Mouse (Mus musculus) heart, postnatal 14 days (tissue): Measurements from ENCODE around the gene Gm20816. TPM values are rescaled to one million over a fixed set of nuclear protein-coding genes. Genes with fewer than 3 reads are reported as not detected.
"Not testable (repeated sequence)": the region's sequence is repeated elsewhere in the genome, so short reads cannot be mapped to it uniquely, and the experiment has no call there.

Source experiments
- DNase-seq, 2 experiments: peaks; one replicate each; pipeline ENCODE4 v3.0.0; 2021 to 2022
- intact Hi-C: fragments of 180-260 bp; cut with DNase I; formaldehyde crosslinking; loops from one replicate; pipeline ENCODE4 v1.15.1; 2025
- long read RNA-seq, 2 experiments: library from polyadenylated mRNA; stranded (forward); transcript quantifications; one replicate each; pipeline ENCODE4 v2.0.0; 2021
- total RNA-seq, 2 experiments: library from RNA; stranded (reverse); gene quantifications; 2 replicates each; pipeline ENCODE4 v1.2.3; 2021

The Gm20816 gene
- total RNA-seq: not detected
- long read RNA-seq, experiment 1: 0 reads
- long read RNA-seq, experiment 2: 0 reads

DNA sequence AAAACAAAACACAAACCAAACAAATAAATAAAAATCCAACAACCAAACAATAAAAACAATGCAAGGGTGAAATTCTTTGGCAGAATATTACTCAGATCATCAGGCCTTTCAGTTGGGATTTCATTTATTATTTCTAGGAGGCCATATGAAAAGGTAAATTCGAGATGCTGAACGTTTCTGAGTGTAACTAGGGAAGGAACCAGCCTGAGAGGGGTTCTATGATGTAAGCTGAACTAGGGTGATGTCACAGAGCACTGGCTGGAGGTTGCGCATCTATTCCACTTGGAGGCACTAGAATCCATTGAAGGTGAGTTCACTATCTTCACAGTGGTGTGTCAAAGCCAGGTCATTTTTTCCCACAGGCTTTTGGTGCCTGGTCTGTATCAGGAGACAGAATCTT, at the start of gene Gm20816:
Gm20816 (plus strand) TSS at position 301 of the 400 bp plus-strand sequence.
- DNase-seq, intact Hi-C loops: not testable (repeated sequence)

Other genes starting within 250 kb of the Gm20816 start
- not detected for gene Gm20937, start 243.1 kb upstream of the Gm20816 start, total RNA-seq